Mouse (Mus musculus) lung, embryonic 16.5 days (tissue): ENCODE data around the gene Cep41. TPM values are rescaled to one million over a fixed set of nuclear protein-coding genes. Genes with fewer than 3 reads are reported as not detected.

Experiments
- microRNA counts: library from miRNA; unstranded; fragments of <30 nt; microRNA quantifications from one replicate; lab custom pipeline; 2016
- microRNA-seq: library from miRNA; unstranded; fragments of <30 nt; microRNA quantifications from one replicate; pipeline ENCODE4, GENCODE M21; 2016
- polyA plus RNA-seq: library from polyadenylated mRNA; unstranded; fragments of >200 nt; fragmentation: Nextera tagmentation; extraction: Ambion mirVana; gene quantifications from 2 replicates; pipeline ENCODE4 v1.2.1, GENCODE M21; 2015

Gene Cep41
- polyA plus RNA-seq, 1 experiment from 2014 or later = 16.0 TPM

MicroRNA genes within 50 kb of the gene (microRNA counts, 519-probe panel; counts per million panel counts)
- 3,601 counts per million, percentile 72 among the panel's probes with 10 or more counts for microRNA mmu-miR-335-3p (lab: Ali Mortazavi, UCI)
- 5,126 counts per million, percentile 96 among the panel's probes with 10 or more counts for microRNA mmu-miR-335-5p (lab: Ali Mortazavi, UCI)

Small RNA genes lying within 50 kb of the gene (microRNA-seq; reads per million reads assigned to microRNA genes)
- 65,060 reads per million, percentile 99 among the genes with 10 or more reads in this experiment for gene Mir335

Other genes starting within 250 kb of the Cep41 start
- 33.9 and 38.5 TPM in 2 replicates for gene Tmem209, start 184.0 kb downstream of the Cep41 start, polyA plus RNA-seq
- 0.19 TPM in 1 of 2 replicates, not detected in the other for gene Ssmem1, start 183.9 kb downstream of the Cep41 start, polyA plus RNA-seq
- 5.2 and 6.0 TPM in 2 replicates for gene Cpa2, start 152.2 kb downstream of the Cep41 start, polyA plus RNA-seq
- 0.08 TPM in 2 replicates for gene Cpa4, start 125.4 kb downstream of the Cep41 start, polyA plus RNA-seq
- 0.33 TPM in 1 of 2 replicates, not detected in the other for gene Cpa5, start 82.7 kb downstream of the Cep41 start, polyA plus RNA-seq
- gene Cpa1, start 54.5 kb downstream of the Cep41 start, polyA plus RNA-seq = 5.4 and 5.7 TPM in 2 replicates
- gene Mest, start 29.8 kb upstream of the Cep41 start, polyA plus RNA-seq = 1,483 and 1,593 TPM in 2 replicates
- 23.0 and 26.8 TPM in 2 replicates for gene Copg2, start 203.0 kb upstream of the Cep41 start, polyA plus RNA-seq
- 0.25 TPM in 1 of 2 replicates, not detected in the other for gene Tsga13, start 221.8 kb upstream of the Cep41 start, polyA plus RNA-seq